Mouse (Mus musculus): Measurements from ENCODE around the gene Cnpy3. TPM values are rescaled to one million over a fixed set of nuclear protein-coding genes. Genes with fewer than 3 reads are reported as not detected.

The Cnpy3 gene
- polyA plus RNA-seq, 1 experiment from 2014 or later = 59.9 TPM

- Histone ChIP-seq H3K4me3 (replicated peaks; ENCODE audit: low read depth, low read length) (peak overlapping the region; percentile 100), H3K36me3 (ENCODE audit: insufficient read depth, low read length) (peaks cover 21% of the 10 kb centered on the region), H3K27me3 (ENCODE audit: insufficient read depth, low read length) (no peaks in the 10 kb centered on the region), H3K9me3 (replicated peaks; ENCODE audit: low read length) (no peaks in the 10 kb centered on the region), H3K9ac (ENCODE audit: low read depth, low read length) (peak overlapping the region; percentile 95), H3K4me1 (replicated peaks; ENCODE audit: insufficient read depth, low read length) (peaks cover 11% of the 10 kb centered on the region; the same call in 1 of the 2 replicates), H3K4me2 (ENCODE audit: low read length) (peak overlapping the region; percentile 99), H3K27ac (no peak overlapping the region)
- 57% methylated on average over 7 of the region's 7 CpGs for WGBS
- DNase-seq (ENCODE audit: low spot score) (no peak), ATAC-seq (replicated peaks; ENCODE audit: low FRiP score, low read depth) (no peak)
- TF ChIP-seq CTCF (IDR thresholded peaks at IDR 0.05; ENCODE audit: low read depth) = no peak
These were observed 39.6 kb downstream of the Cnpy3 start for GRCm38 (mm10) chr17:46712442-46712841.

GRCm38 (mm10) chr17:46711612-46712271 is 40.3 kb downstream of the Cnpy3 start:
- Histone ChIP-seq H3K27me3 (ENCODE audit: insufficient read depth, low read length) (no peaks in the 10 kb centered on the region), H3K36me3 (ENCODE audit: insufficient read depth, low read length) (peaks cover 17% of the 10 kb centered on the region), H3K4me1 (replicated peaks; ENCODE audit: insufficient read depth, low read length) (peaks cover 11% of the 10 kb centered on the region; the same call in 1 of the 2 replicates), H3K9me3 (replicated peaks; ENCODE audit: low read length) (no peaks in the 10 kb centered on the region), H3K9ac (ENCODE audit: low read depth, low read length) (peak overlapping the region; percentile 95), H3K27ac (peak overlapping the region; percentile 86), H3K4me3 (replicated peaks; ENCODE audit: low read depth, low read length) (peak overlapping the region; percentile 100), H3K4me2 (ENCODE audit: low read length) (peak overlapping the region; percentile 99)
- WGBS = under 1% methylated on average over 69 of the region's 76 CpGs
- ATAC-seq (replicated peaks; ENCODE audit: low FRiP score, low read depth) (peak; percentile 72), DNase-seq (ENCODE audit: low spot score) (no peak)
- TF ChIP-seq CTCF (IDR thresholded peaks at IDR 0.05; ENCODE audit: low read depth) = no peak

GRCm38 (mm10) chr17:46710959-46711597 is 40.9 kb downstream of the Cnpy3 start, which contains the start of gene Pex6:
Gene Pex6 (plus strand): TSS chr17:46711463.
- peak within 1 kb of the TSS; percentile 86 for H3K27ac ChIP-seq
- DNase-seq (ENCODE audit: low spot score) = peak; percentile 97
- H3K9ac ChIP-seq (ENCODE audit: low read depth, low read length) = peak within 1 kb of the TSS; percentile 95
- ATAC-seq (replicated peaks; ENCODE audit: low FRiP score, low read depth) = peak; percentile 87
- peak within 1 kb of the TSS; percentile 100 for H3K4me3 ChIP-seq (replicated peaks; ENCODE audit: low read depth, low read length)
- TF ChIP-seq CTCF (IDR thresholded peaks at IDR 0.05; ENCODE audit: low read depth) = no peak
- WGBS = 7% methylated on average over 36 of the region's 36 CpGs
- peak within 1 kb of the TSS; percentile 99 for H3K4me2 ChIP-seq (ENCODE audit: low read length)
- peaks cover 15% of the 10 kb centered on the region for H3K36me3 ChIP-seq (ENCODE audit: insufficient read depth, low read length)
- no peaks in the 10 kb centered on the region for H3K27me3 ChIP-seq (ENCODE audit: insufficient read depth, low read length)
- H3K9me3 ChIP-seq (replicated peaks; ENCODE audit: low read length) = no peaks in the 10 kb centered on the region
- peaks cover 11% of the 10 kb centered on the region; the same call in 1 of the 2 replicates for H3K4me1 ChIP-seq (replicated peaks; ENCODE audit: insufficient read depth, low read length)

- H3K4me3 ChIP-seq (replicated peaks; ENCODE audit: low read depth, low read length) = no peak overlapping the region
- H3K36me3 ChIP-seq (ENCODE audit: insufficient read depth, low read length) = no peaks in the 10 kb centered on the region
- no peak overlapping the region for H3K9ac ChIP-seq (ENCODE audit: low read depth, low read length)
- H3K9me3 ChIP-seq (replicated peaks; ENCODE audit: low read length) = no peaks in the 10 kb centered on the region
- peaks cover 12% of the 10 kb centered on the region; the same call in 1 of the 2 replicates for H3K4me1 ChIP-seq (replicated peaks; ENCODE audit: insufficient read depth, low read length)
- TF ChIP-seq CTCF (IDR thresholded peaks at IDR 0.05; ENCODE audit: low read depth) = peak; percentile 9; the same call in 1 of the 2 replicates
- no peak overlapping the region for H3K4me2 ChIP-seq (ENCODE audit: low read length)
- no peak overlapping the region for H3K27ac ChIP-seq
- WGBS = 94% methylated on average over 14 of the region's 14 CpGs
- DNase-seq (ENCODE audit: low spot score) = no peak
- no peak for ATAC-seq (replicated peaks; ENCODE audit: low FRiP score, low read depth)
- no peaks in the 10 kb centered on the region for H3K27me3 ChIP-seq (ENCODE audit: insufficient read depth, low read length)
These were observed 45.5 kb downstream of the Cnpy3 start for GRCm38 (mm10) chr17:46706375-46707089.

GRCm38 (mm10) chr17:46704887-46705835 is 46.9 kb downstream of the Cnpy3 start, which contains the start of gene Ppp2r5d:
Gene Ppp2r5d (minus strand): TSS chr17:46705111.
- DNase-seq (ENCODE audit: low spot score) (peak; percentile 100), ATAC-seq (replicated peaks; ENCODE audit: low FRiP score, low read depth) (peak; percentile 95)
- Histone ChIP-seq H3K36me3 (ENCODE audit: insufficient read depth, low read length) (no peaks in the 10 kb centered on the region), H3K9me3 (replicated peaks; ENCODE audit: low read length) (no peaks in the 10 kb centered on the region), H3K4me2 (ENCODE audit: low read length) (peak within 1 kb of the TSS; percentile 61), H3K4me1 (replicated peaks; ENCODE audit: insufficient read depth, low read length) (peaks cover 12% of the 10 kb centered on the region; the same call in 1 of the 2 replicates), H3K4me3 (replicated peaks; ENCODE audit: low read depth, low read length) (peak within 1 kb of the TSS; percentile 82), H3K27me3 (ENCODE audit: insufficient read depth, low read length) (no peaks in the 10 kb centered on the region), H3K9ac (ENCODE audit: low read depth, low read length) (peak within 1 kb of the TSS; percentile 89), H3K27ac (peak within 1 kb of the TSS; percentile 92)
- WGBS = 2% methylated on average over 48 of the region's 48 CpGs
- no peak for TF ChIP-seq CTCF (IDR thresholded peaks at IDR 0.05; ENCODE audit: low read depth)

Measured in kidney, postnatal 0 days (tissue).